Mouse (Mus musculus) ES-Bruce4 (cell line): ENCODE measurements around the gene Diras1. TPM values are rescaled to one million over a fixed set of nuclear protein-coding genes. Genes with fewer than 3 reads are reported as not detected.
"Not testable (repeated sequence)": the region's sequence is repeated elsewhere in the genome, so short reads cannot be mapped to it uniquely, and the experiment has no call there.

ENCODE experiments used
- H3K27ac ChIP-seq: 2 replicates; pipeline ENCODE4 v1.5.1; 2012; ENCODE audit warnings: low read length, inconsistent platforms; ENCODE audit not compliant: insufficient read depth
- H3K27me3 ChIP-seq: 2 replicates; pipeline ENCODE4 v1.6.1; 2012; ENCODE audit warnings: mild to moderate bottlenecking, low read length, inconsistent platforms; ENCODE audit not compliant: control insufficient read depth, poor library complexity, insufficient read depth, severe bottlenecking
- H3K36me3 ChIP-seq: 2 replicates; pipeline ENCODE4 v1.6.1; 2012; ENCODE audit warnings: inconsistent platforms, mild to moderate bottlenecking, low read length, moderate library complexity; ENCODE audit not compliant: control insufficient read depth, poor library complexity, insufficient read depth, severe bottlenecking
- H3K4me1 ChIP-seq: one replicate; pipeline ENCODE4 v1.8.1; 2011; ENCODE audit warnings: low read length; ENCODE audit not compliant: control insufficient read depth, insufficient read depth
- H3K4me3 ChIP-seq: 2 replicates; pipeline ENCODE4 v1.5.1; 2011; ENCODE audit warnings: low read depth, mild to moderate bottlenecking, low read length
- H3K9ac ChIP-seq: 2 replicates; pipeline ENCODE4 v1.6.1; 2012; ENCODE audit warnings: low read depth, mild to moderate bottlenecking, inconsistent platforms; ENCODE audit not compliant: poor library complexity, severe bottlenecking
- H3K9me3 ChIP-seq: replicated peaks from 2 replicates; pipeline ENCODE4 v1.6.1; 2012; ENCODE audit warnings: mild to moderate bottlenecking, low read length, inconsistent platforms; ENCODE audit not compliant: control insufficient read depth, poor library complexity, insufficient read depth, severe bottlenecking
- CTCF ChIP-seq: IDR thresholded peaks from one replicate; pipeline ENCODE4 v1.8.1; 2011; ENCODE audit warnings: low read depth, low read length
- EP300 ChIP-seq: IDR thresholded peaks from 2 replicates; pipeline ENCODE4 v1.6.1; 2011; ENCODE audit warnings: low read depth, low read length; ENCODE audit not compliant: insufficient read depth
- POLR2A ChIP-seq: IDR thresholded peaks from one replicate; pipeline ENCODE4 v1.8.1; 2011; ENCODE audit warnings: low read length; ENCODE audit not compliant: insufficient read depth
- polyA plus RNA-seq: library from polyadenylated mRNA; stranded (reverse); fragments of >200 nt; gene quantifications from 2 replicates; pipeline ENCODE4 v1.2.4, GENCODE M21; 2011; ENCODE audit warnings: low read depth; ENCODE audit not compliant: missing spikeins, insufficient read depth, insufficient read length

Diras1 gene
- polyA plus RNA-seq, 1 experiment, result 0.27 TPM

- TF ChIP-seq POLR2A (no peak), EP300 (no peak), CTCF (no peak)
- Histone ChIP-seq H3K9me3 (no peaks in the 10 kb centered on the region), H3K4me3 (no peak overlapping the region), H3K36me3 (no peaks in the 10 kb centered on the region), H3K4me1 (no peaks in the 10 kb centered on the region), H3K27ac (no peak overlapping the region), H3K27me3 (no peaks in the 10 kb centered on the region), H3K9ac (no peak overlapping the region)
Measured at GRCm38 (mm10) chr10:80993276-80993675, 32.2 kb downstream of the Diras1 start.

GRCm38 (mm10) chr10:80991945-80992344, 33.5 kb downstream of the Diras1 start:
- Histone ChIP-seq H3K36me3 (no peaks in the 10 kb centered on the region), H3K9me3 (no peaks in the 10 kb centered on the region), H3K27ac (no peak overlapping the region), H3K4me1 (no peaks in the 10 kb centered on the region), H3K27me3 (no peaks in the 10 kb centered on the region), H3K4me3 (no peak overlapping the region), H3K9ac (no peak overlapping the region)
- TF ChIP-seq EP300, result no peak
- TF ChIP-seq CTCF, result no peak
- no peak for TF ChIP-seq POLR2A

- H3K9me3 ChIP-seq, result no peaks in the 10 kb centered on the region
- H3K36me3 ChIP-seq, result no peaks in the 10 kb centered on the region
- no peaks in the 10 kb centered on the region for H3K4me1 ChIP-seq
- no peak overlapping the region for H3K27ac ChIP-seq
- no peak overlapping the region for H3K4me3 ChIP-seq
- H3K27me3 ChIP-seq, result no peaks in the 10 kb centered on the region
- no peak overlapping the region for H3K9ac ChIP-seq
- no peak for TF ChIP-seq CTCF
- TF ChIP-seq EP300, result no peak
- TF ChIP-seq POLR2A, result no peak
Measured at GRCm38 (mm10) chr10:80991007-80991406, 34.5 kb downstream of the Diras1 start.

GRCm38 (mm10) chr10:80990406-80990805, 35.1 kb downstream of the Diras1 start:
- no peaks in the 10 kb centered on the region for H3K27me3 ChIP-seq
- no peak overlapping the region for H3K9ac ChIP-seq
- H3K4me3 ChIP-seq, result no peak overlapping the region
- H3K36me3 ChIP-seq, result no peaks in the 10 kb centered on the region
- H3K4me1 ChIP-seq, result no peaks in the 10 kb centered on the region
- TF ChIP-seq CTCF (no peak), POLR2A (no peak), EP300 (no peak)
- no peak overlapping the region for H3K27ac ChIP-seq
- no peaks in the 10 kb centered on the region for H3K9me3 ChIP-seq

- not testable (repeated sequence) for H3K27me3 ChIP-seq
Measured at GRCm38 (mm10) chr10:80989854-80990253, 35.6 kb downstream of the Diras1 start.

GRCm38 (mm10) chr10:80989446-80989845, 36.0 kb downstream of the Diras1 start:
- H3K36me3 ChIP-seq, result no peaks in the 10 kb centered on the region
- no peak overlapping the region for H3K4me3 ChIP-seq
- H3K4me1 ChIP-seq, result no peaks in the 10 kb centered on the region
- no peaks in the 10 kb centered on the region for H3K27me3 ChIP-seq
- no peak overlapping the region for H3K9ac ChIP-seq
- no peak overlapping the region for H3K27ac ChIP-seq
- H3K9me3 ChIP-seq, result no peaks in the 10 kb centered on the region
- TF ChIP-seq CTCF, result no peak
- no peak for TF ChIP-seq EP300
- no peak for TF ChIP-seq POLR2A

More at GRCm38 (mm10) chr10:80989854-80990253, 35.6 kb downstream of the Diras1 start:
- H3K4me3 ChIP-seq, H3K9me3 ChIP-seq, H3K4me1 ChIP-seq, H3K36me3 ChIP-seq, H3K9ac ChIP-seq, H3K27ac ChIP-seq: not testable (repeated sequence)
